Mouse (Mus musculus) embryonic facial prominence, embryonic 13.5 days (tissue): Measurements from ENCODE around the gene 1700012B07Rik. TPM values are rescaled to one million over a fixed set of nuclear protein-coding genes. Genes with fewer than 3 reads are reported as not detected.

ENCODE experiments used
- ATAC-seq: fragments of 200-750 bp; cut with Nextera tagmentation; 2 replicates; pipeline ENCODE4 v1.8.0; 2017; ENCODE audit warnings: low read depth; ENCODE audit not compliant: insufficient number of reproducible peaks, insufficient read depth, low FRiP score, low TSS enrichment
- H3K27ac ChIP-seq: fragments of 300-500 bp; sonication (generic); 2 replicates; pipeline ENCODE4 v1.5.1; 2015; ENCODE audit warnings: moderate library complexity, mild to moderate bottlenecking, inconsistent platforms
- H3K27me3 ChIP-seq: fragments of 300-500 bp; sonication (generic); 2 replicates; pipeline ENCODE4 v1.6.1; 2015; ENCODE audit warnings: mild to moderate bottlenecking, inconsistent platforms
- H3K36me3 ChIP-seq: fragments of 300-500 bp; sonication (generic); 2 replicates; pipeline ENCODE4 v1.6.1; 2015; ENCODE audit warnings: mild to moderate bottlenecking, inconsistent platforms
- H3K4me1 ChIP-seq: fragments of 300-500 bp; sonication (generic); 2 replicates; pipeline ENCODE4 v1.6.1; 2015; ENCODE audit warnings: inconsistent platforms
- H3K4me2 ChIP-seq: fragments of 300-500 bp; sonication (generic); 2 replicates; pipeline ENCODE4 v1.6.1; 2015; ENCODE audit warnings: moderate library complexity, mild to moderate bottlenecking, inconsistent platforms
- H3K4me3 ChIP-seq: fragments of 300-500 bp; sonication (generic); 2 replicates; pipeline ENCODE4 v1.5.1; 2015; ENCODE audit warnings: mild to moderate bottlenecking, inconsistent platforms
- H3K9ac ChIP-seq: fragments of 300-500 bp; sonication (generic); 2 replicates; pipeline ENCODE4 v1.6.1; 2015; ENCODE audit warnings: mild to moderate bottlenecking, inconsistent platforms
- H3K9me3 ChIP-seq: fragments of 300-500 bp; sonication (generic); 2 replicates; pipeline ENCODE4 v1.6.1; 2016; ENCODE audit warnings: inconsistent platforms
- WGBS: fragments of 180-500 bp; shearing (Covaris S2); methylation state at CpG from one replicate; pipeline ENCODE4 v1.1.7; 2015; ENCODE audit warnings: mixed read lengths; 5-methylcytosine and 5-hydroxymethylcytosine counted together
- polyA plus RNA-seq: library from polyadenylated mRNA; unstranded; fragments of >200 nt; fragmentation: Nextera tagmentation; extraction: Ambion mirVana; gene quantifications from 2 replicates; pipeline ENCODE4 v1.2.1, GENCODE M21; 2015

Gene 1700012B07Rik
- polyA plus RNA-seq, 1 experiment from 2014 or later, result not detected

DNA sequence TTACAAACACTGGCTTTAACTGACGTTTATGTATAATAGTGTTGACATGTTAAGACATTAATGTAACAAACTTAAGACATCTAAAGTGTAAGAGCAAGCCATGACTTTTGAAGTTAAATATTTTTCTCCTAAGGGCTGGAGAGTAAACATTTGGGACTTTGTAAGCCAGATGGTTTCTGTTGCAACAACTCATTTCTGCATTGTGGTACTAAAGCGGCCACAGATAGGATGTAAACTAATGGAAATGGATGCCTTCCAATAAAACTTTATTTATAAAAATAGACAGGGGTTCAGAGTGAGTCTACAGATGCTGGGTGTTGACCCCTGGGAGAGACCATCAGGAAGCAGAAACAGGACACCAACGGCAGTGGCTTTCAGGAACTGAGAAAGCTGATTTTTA lies 89.9 kb downstream of the 1700012B07Rik start:
- Histone ChIP-seq H3K9ac (no peak overlapping the region), H3K36me3 (no peaks in the 10 kb centered on the region), H3K27ac (no peak overlapping the region), H3K4me2 (no peak overlapping the region), H3K27me3 (no peaks in the 10 kb centered on the region), H3K4me1 (peaks cover 9% of the 10 kb centered on the region), H3K4me3 (no peak overlapping the region), H3K9me3 (peaks cover 4% of the 10 kb centered on the region; the same call in 1 of the 2 replicates)
- 37% methylated on average over 3 of the region's 3 CpGs for WGBS
- no peak for ATAC-seq

Other genes with a start within 250 kb of the 1700012B07Rik start
- 53.5 and 55.5 TPM in 2 replicates for gene Wipi1, start 216.1 kb downstream of the 1700012B07Rik start, polyA plus RNA-seq
- 324 and 370 TPM in 2 replicates for gene Prkar1a, start 178.6 kb downstream of the 1700012B07Rik start, polyA plus RNA-seq
- 4.8 and 5.1 TPM in 2 replicates for gene Fam20a, start 105.8 kb downstream of the 1700012B07Rik start, polyA plus RNA-seq
- gene Abca8b, start 167.8 kb upstream of the 1700012B07Rik start, polyA plus RNA-seq, result 0.91 and 0.92 TPM in 2 replicates